Mouse (Mus musculus) ES-E14 (cell line): ENCODE data around the gene Bclaf1.

ENCODE experiments used
- CHD2 ChIP-seq: IDR thresholded peaks from 2 replicates; pipeline ENCODE4 v1.6.1; 2014; ENCODE audit warnings: mild to moderate bottlenecking, low read depth, low read length, inconsistent platforms
- HCFC1 ChIP-seq: IDR thresholded peaks from 2 replicates; pipeline ENCODE4 v1.6.1; 2012; ENCODE audit warnings: low read length, inconsistent platforms, borderline replicate concordance; ENCODE audit not compliant: insufficient read depth
- MAFK ChIP-seq: IDR thresholded peaks from 2 replicates; pipeline ENCODE4 v1.6.1; 2014; ENCODE audit warnings: mild to moderate bottlenecking, low read depth, low read length, inconsistent platforms; ENCODE audit not compliant: insufficient read depth
- ZC3H11A ChIP-seq: IDR thresholded peaks from 2 replicates; pipeline ENCODE4 v1.6.1; 2012; ENCODE audit warnings: low read depth, mild to moderate bottlenecking, inconsistent platforms, low read length, borderline replicate concordance
- ZNF384 ChIP-seq: IDR thresholded peaks from 2 replicates; pipeline ENCODE4 v1.6.1; 2012; ENCODE audit warnings: low read depth, low read length, inconsistent platforms

DNA sequence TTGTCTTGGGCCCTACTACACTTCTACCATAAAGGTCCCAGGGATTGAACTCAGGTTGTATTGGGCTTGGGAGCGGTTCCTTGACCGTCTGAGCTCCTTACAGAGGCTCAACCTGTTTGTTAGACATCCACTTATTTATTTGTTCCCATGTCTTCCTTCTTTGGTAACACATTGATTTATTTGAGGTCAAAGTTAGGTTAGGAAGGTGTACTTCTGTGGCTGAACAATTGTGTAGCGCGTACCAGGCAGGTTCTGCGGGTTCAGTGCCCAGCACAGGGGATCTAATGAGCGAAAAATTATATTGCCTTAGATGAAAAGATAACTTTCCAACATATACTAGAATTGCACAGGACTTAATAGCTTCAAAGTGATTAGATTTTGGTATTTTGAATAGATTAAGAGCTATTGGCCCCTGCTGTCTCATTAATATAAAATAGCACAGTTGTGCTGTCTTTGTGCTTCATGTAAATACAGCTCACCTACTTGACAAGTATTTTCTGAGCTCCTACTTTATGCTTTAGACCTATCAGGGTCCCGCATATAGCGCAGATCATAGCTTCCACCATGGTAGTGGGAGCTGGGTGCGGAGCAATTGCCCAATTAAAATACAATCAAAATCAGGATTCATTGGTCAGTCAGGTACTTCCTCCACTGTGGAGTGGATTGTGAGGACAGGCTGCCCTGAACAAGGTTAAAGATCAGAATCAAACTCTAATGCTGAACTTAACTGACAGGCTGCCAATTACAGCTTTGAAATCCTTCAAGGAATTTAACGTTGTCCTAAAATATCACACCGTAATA is 1.1 kb upstream of the Bclaf1 start:
- TF ChIP-seq CHD2 = no peak
- TF ChIP-seq ZNF384 = no peak
- no peak for TF ChIP-seq HCFC1
- no peak for TF ChIP-seq MAFK
- no peak for TF ChIP-seq ZC3H11A
